Mouse (Mus musculus) kidney, adult 2 months (tissue): ENCODE results near the gene Tmem102. TPM values are rescaled to one million over a fixed set of nuclear protein-coding genes. Genes with fewer than 3 reads are reported as not detected.
A peak's percentile ranks its signal among the peaks of the same experiment; 100 is the strongest.

Experiments
- DNase-seq: peaks from one replicate; pipeline ENCODE4 v3.0.0; 2021
- H3K27ac ChIP-seq: fragments of 200-500 bp; 2 replicates; pipeline ENCODE4 v1.5.1; 2012; ENCODE audit warnings: low read depth, low read length, control low read depth, inconsistent platforms; ENCODE audit not compliant: insufficient read depth
- H3K27me3 ChIP-seq: fragments of 200-500 bp; replicated peaks from 2 replicates; pipeline ENCODE4 v1.6.1; 2012; ENCODE audit warnings: mild to moderate bottlenecking, moderate library complexity, low read length, inconsistent platforms; ENCODE audit not compliant: control insufficient read depth, insufficient read depth
- H3K36me3 ChIP-seq: fragments of 200-500 bp; 2 replicates; pipeline ENCODE4 v1.6.1; 2012; ENCODE audit warnings: mild to moderate bottlenecking, moderate library complexity, low read length, inconsistent platforms; ENCODE audit not compliant: control insufficient read depth, insufficient read depth
- H3K4me1 ChIP-seq: fragments of 200-500 bp; 2 replicates; pipeline ENCODE4 v1.6.1; 2011; ENCODE audit warnings: low read length; ENCODE audit not compliant: control insufficient read depth, insufficient read depth
- H3K4me3 ChIP-seq: fragments of 200-500 bp; 2 replicates; pipeline ENCODE4 v1.5.1; 2011; ENCODE audit warnings: mild to moderate bottlenecking, low read depth, low read length, control low read depth; ENCODE audit not compliant: insufficient read depth
- CTCF ChIP-seq: fragments of 200-500 bp; conservative IDR thresholded peaks from 2 replicates; pipeline ENCODE4 v1.5.1; 2011; ENCODE audit warnings: low read depth, mild to moderate bottlenecking, control low read depth, low read length, moderate library complexity, mixed read lengths; ENCODE audit not compliant: insufficient read depth, insufficient read length
- POLR2A ChIP-seq: fragments of 200-500 bp; IDR thresholded peaks from one replicate; pipeline ENCODE4 v1.6.1; 2011; ENCODE audit warnings: low read depth, low read length, control low read depth
- WGBS: fragments of 180-500 bp; shearing (Covaris S2); methylation state at CpG from one replicate; pipeline ENCODE4 v1.1.7; 2018; 5-methylcytosine and 5-hydroxymethylcytosine counted together
- polyA plus RNA-seq: library from polyadenylated mRNA; depleted of rRNA; stranded (reverse); fragments of >200 nt; gene quantifications from 2 replicates; pipeline ENCODE4 v1.2.3, GENCODE M21; 2012; rRNA removed

Tmem102 gene
- polyA plus RNA-seq, 1 experiment = 19.2 TPM

GRCm38 (mm10) chr11:69757303-69758089, 47.9 kb downstream of the Tmem102 start:
- Histone ChIP-seq H3K4me1 (peaks cover 9% of the 10 kb centered on the region; the same call in 1 of the 2 replicates), H3K27ac (peak overlapping the region; percentile 56; the same call in 1 of the 2 replicates), H3K27me3 (no peaks in the 10 kb centered on the region), H3K4me3 (peak overlapping the region; percentile 68), H3K36me3 (no peaks in the 10 kb centered on the region)
- no peak for DNase-seq
- 22% methylated on average over 9 of the region's 9 CpGs for whole genome bisulfite sequencing
- TF ChIP-seq CTCF (no peak), POLR2A (no peak)

GRCm38 (mm10) chr11:69754701-69755100, 50.7 kb downstream of the Tmem102 start:
- TF ChIP-seq CTCF (no peak), POLR2A (no peak)
- Histone ChIP-seq H3K27me3 (no peaks in the 10 kb centered on the region), H3K4me1 (peaks cover 9% of the 10 kb centered on the region; the same call in 1 of the 2 replicates), H3K4me3 (no peak overlapping the region), H3K36me3 (no peaks in the 10 kb centered on the region), H3K27ac (no peak overlapping the region)
- peak; percentile 65 for DNase-seq
- 23% methylated on average over 3 of the region's 3 CpGs for WGBS

GRCm38 (mm10) chr11:69754233-69754632, 51.2 kb downstream of the Tmem102 start:
- Histone ChIP-seq H3K36me3 (no peaks in the 10 kb centered on the region), H3K27ac (no peak overlapping the region), H3K27me3 (no peaks in the 10 kb centered on the region), H3K4me1 (peaks cover 5% of the 10 kb centered on the region; the same call in 1 of the 2 replicates), H3K4me3 (no peak overlapping the region)
- 77% methylated on average over 5 of the region's 5 CpGs for WGBS
- no peak for DNase-seq
- TF ChIP-seq CTCF = no peak
- no peak for TF ChIP-seq POLR2A

Other genes starting within 250 kb of the Tmem102 start
- gene Efnb3, start 245.4 kb downstream of the Tmem102 start, polyA plus RNA-seq = 0.81 and 0.84 TPM in 2 replicates
- 19.8 and 20.7 TPM in 2 replicates for gene Wrap53, start 225.4 kb downstream of the Tmem102 start, polyA plus RNA-seq
- gene Trp53, start 225.3 kb downstream of the Tmem102 start, polyA plus RNA-seq = 48.5 and 55.0 TPM in 2 replicates
- 20.0 and 22.5 TPM in 2 replicates for gene Atp1b2, start 199.7 kb downstream of the Tmem102 start, polyA plus RNA-seq
- gene Shbg, start 187.7 kb downstream of the Tmem102 start, polyA plus RNA-seq = 0.42 and 0.48 TPM in 2 replicates
- 16.7 and 18.8 TPM in 2 replicates for gene Sat2, start 183.6 kb downstream of the Tmem102 start, polyA plus RNA-seq
- 49.9 and 50.8 TPM in 2 replicates for gene Fxr2, start 172.6 kb downstream of the Tmem102 start, polyA plus RNA-seq
- gene Sox15, start 150.3 kb downstream of the Tmem102 start, polyA plus RNA-seq = 0.58 and 0.70 TPM in 2 replicates
- 143 and 147 TPM in 2 replicates for gene Mpdu1, start 143.0 kb downstream of the Tmem102 start, polyA plus RNA-seq
- gene Cd68, start 139.5 kb downstream of the Tmem102 start, polyA plus RNA-seq = 8.5 and 10.7 TPM in 2 replicates
- 200 and 244 TPM in 2 replicates for gene Eif4a1, start 133.2 kb downstream of the Tmem102 start, polyA plus RNA-seq
- gene Senp3, start 123.5 kb downstream of the Tmem102 start, polyA plus RNA-seq = 41.8 and 43.5 TPM in 2 replicates
- 3.8 and 4.1 TPM in 2 replicates for gene Tnfsf13, start 119.8 kb downstream of the Tmem102 start, polyA plus RNA-seq
- 55.5 and 65.1 TPM in 2 replicates for gene Tnfsf12, start 109.8 kb downstream of the Tmem102 start, polyA plus RNA-seq
- gene Tnfsfm13, start 109.5 kb downstream of the Tmem102 start, polyA plus RNA-seq = 11.0 and 11.6 TPM in 2 replicates
- gene Polr2a, start 47.0 kb downstream of the Tmem102 start, polyA plus RNA-seq = 25.3 and 37.8 TPM in 2 replicates
- gene Slc35g3, start 43.7 kb downstream of the Tmem102 start, polyA plus RNA-seq = 0.05 and 0.10 TPM in 2 replicates
- gene Zbtb4, start 39.7 kb downstream of the Tmem102 start, polyA plus RNA-seq = 22.3 and 24.4 TPM in 2 replicates
- gene Chrnb1, start 9.7 kb downstream of the Tmem102 start, polyA plus RNA-seq = 11.9 and 14.3 TPM in 2 replicates
- 2.6 and 3.3 TPM in 2 replicates for gene Fgf11, start 3.8 kb downstream of the Tmem102 start, polyA plus RNA-seq
- gene Gm39566, start 9.7 kb upstream of the Tmem102 start, polyA plus RNA-seq = 0.02 and 0.04 TPM in 2 replicates
- 0.20 and 0.26 TPM in 2 replicates for gene Spem2, start 12.8 kb upstream of the Tmem102 start, polyA plus RNA-seq
- gene Spem1, start 16.6 kb upstream of the Tmem102 start, polyA plus RNA-seq = 0.28 and 0.38 TPM in 2 replicates
- gene Nlgn2, start 32.2 kb upstream of the Tmem102 start, polyA plus RNA-seq = 6.4 and 7.8 TPM in 2 replicates
- gene Tmem256, start 32.9 kb upstream of the Tmem102 start, polyA plus RNA-seq = 513 and 551 TPM in 2 replicates
- gene Plscr3, start 40.8 kb upstream of the Tmem102 start, polyA plus RNA-seq = 57.1 and 63.9 TPM in 2 replicates
- gene Tnk1, start 53.1 kb upstream of the Tmem102 start, polyA plus RNA-seq = 7.9 and 9.3 TPM in 2 replicates
- gene Tmem95, start 72.4 kb upstream of the Tmem102 start, polyA plus RNA-seq = not detected in 2 replicates
- gene Kctd11, start 75.8 kb upstream of the Tmem102 start, polyA plus RNA-seq = 4.8 TPM in 2 replicates
- gene Acap1, start 89.9 kb upstream of the Tmem102 start, polyA plus RNA-seq = 1.7 and 6.1 TPM in 2 replicates
- gene 2810408A11Rik, start 95.4 kb upstream of the Tmem102 start, polyA plus RNA-seq = 0.94 and 0.99 TPM in 2 replicates
- 72.0 and 80.1 TPM in 2 replicates for gene Neurl4, start 95.4 kb upstream of the Tmem102 start, polyA plus RNA-seq
- 72.9 and 75.5 TPM in 2 replicates for gene Gps2, start 108.3 kb upstream of the Tmem102 start, polyA plus RNA-seq
- 465 and 575 TPM in 2 replicates for gene Eif5a, start 116.3 kb upstream of the Tmem102 start, polyA plus RNA-seq
- gene Ybx2, start 130.2 kb upstream of the Tmem102 start, polyA plus RNA-seq = 60.5 and 71.7 TPM in 2 replicates
- 74.2 and 78.6 TPM in 2 replicates for gene Slc2a4, start 142.6 kb upstream of the Tmem102 start, polyA plus RNA-seq
- 39.2 and 40.0 TPM in 2 replicates for gene Cldn7, start 159.2 kb upstream of the Tmem102 start, polyA plus RNA-seq
- 84.4 and 104 TPM in 2 replicates for gene Ctdnep1, start 175.5 kb upstream of the Tmem102 start, polyA plus RNA-seq
- 66.3 and 68.4 TPM in 2 replicates for gene Elp5, start 176.9 kb upstream of the Tmem102 start, polyA plus RNA-seq
- 746 and 1,018 TPM in 2 replicates for gene Gabarap, start 185.5 kb upstream of the Tmem102 start, polyA plus RNA-seq
- 16.0 and 21.4 TPM in 2 replicates for gene Phf23, start 190.2 kb upstream of the Tmem102 start, polyA plus RNA-seq
- gene Dvl2, start 195.0 kb upstream of the Tmem102 start, polyA plus RNA-seq = 8.5 and 9.6 TPM in 2 replicates
- 249 and 308 TPM in 2 replicates for gene Acadvl, start 209.8 kb upstream of the Tmem102 start, polyA plus RNA-seq
- gene Dlg4, start 211.3 kb upstream of the Tmem102 start, polyA plus RNA-seq = 8.1 and 8.3 TPM in 2 replicates
- 0.25 and 0.41 TPM in 2 replicates for gene Asgr1, start 248.5 kb upstream of the Tmem102 start, polyA plus RNA-seq